Mouse (Mus musculus): ENCODE data around the gene 1700029J07Rik.

Gene 1700029J07Rik

DNA sequence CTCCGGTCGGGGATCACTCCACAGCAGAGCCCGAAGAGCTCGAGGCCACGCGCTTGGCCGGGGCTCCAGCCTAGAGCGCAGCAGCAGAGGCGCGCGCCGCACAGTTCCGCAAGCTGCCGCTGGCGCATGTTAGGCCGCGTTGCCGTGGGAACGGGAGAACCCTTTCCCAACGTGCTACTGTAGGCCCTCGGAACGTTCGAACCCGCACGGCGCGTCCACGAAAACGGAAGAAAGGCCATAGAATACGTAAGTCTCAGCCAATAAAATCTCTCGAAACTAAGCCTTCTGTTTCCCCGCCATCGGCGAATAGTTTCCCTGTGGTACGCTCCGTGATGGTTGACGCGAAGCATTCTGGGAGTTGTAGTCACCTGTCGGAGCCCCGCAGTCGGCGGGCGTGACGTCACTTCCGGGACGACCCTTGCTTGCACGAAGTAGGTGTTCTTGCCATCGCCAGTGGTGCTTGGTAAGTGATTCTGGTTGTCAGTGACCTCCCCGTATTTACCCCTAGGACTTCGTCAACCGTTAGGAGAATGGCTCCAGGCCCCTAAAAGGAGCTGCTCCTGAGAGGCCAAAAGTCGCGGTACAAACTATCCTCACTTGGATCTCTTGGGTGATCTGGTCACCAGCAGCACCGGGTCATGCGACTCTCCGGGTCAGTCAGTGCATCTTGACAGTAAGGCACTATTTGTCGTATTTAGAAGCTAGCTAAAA is at the start of gene 1700029J07Rik, which contains the start of gene Ufsp2:
Gene 1700029J07Rik (minus strand): TSS at position 127 of the 711 bp plus-strand sequence.
Gene Ufsp2 (plus strand): TSS at position 403 of the 711 bp plus-strand sequence.
- peak; percentile 98 to 100 for DNase-seq

GRCm38 (mm10) chr8:46024392-46024791 is 49.3 kb upstream of the 1700029J07Rik start:
- DNase-seq, result no peak

- DNase-seq, result no peak
These were observed 47.7 kb upstream of the 1700029J07Rik start for GRCm38 (mm10) chr8:46022758-46023157.

DNA sequence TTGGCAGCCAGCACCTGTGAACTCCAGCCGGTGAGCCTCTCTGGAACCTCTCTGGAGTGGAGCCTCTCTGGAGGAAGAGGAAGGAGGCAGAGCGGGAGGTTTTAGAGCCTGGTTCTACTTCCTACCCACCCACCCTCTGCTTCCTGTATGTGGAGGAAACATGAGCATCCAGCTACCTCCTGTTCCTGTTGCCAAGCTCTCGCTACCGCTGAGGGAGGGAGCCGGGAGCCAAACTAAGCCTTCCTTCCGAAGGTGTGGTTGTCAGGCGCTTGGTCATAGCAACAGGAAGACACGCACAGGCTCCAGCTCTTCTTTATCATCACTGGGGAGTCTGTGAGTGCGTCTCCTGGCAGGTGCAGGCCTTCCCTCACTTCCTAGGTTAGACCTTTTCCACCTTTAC is 47.2 kb upstream of the 1700029J07Rik start:
- DNase-seq, result peak in 1 of 2 experiments; percentile 42

- DNase-seq, result peak; percentile 27 to 60
These were observed 36.0 kb upstream of the 1700029J07Rik start for GRCm38 (mm10) chr8:46010746-46011680.

DNA sequence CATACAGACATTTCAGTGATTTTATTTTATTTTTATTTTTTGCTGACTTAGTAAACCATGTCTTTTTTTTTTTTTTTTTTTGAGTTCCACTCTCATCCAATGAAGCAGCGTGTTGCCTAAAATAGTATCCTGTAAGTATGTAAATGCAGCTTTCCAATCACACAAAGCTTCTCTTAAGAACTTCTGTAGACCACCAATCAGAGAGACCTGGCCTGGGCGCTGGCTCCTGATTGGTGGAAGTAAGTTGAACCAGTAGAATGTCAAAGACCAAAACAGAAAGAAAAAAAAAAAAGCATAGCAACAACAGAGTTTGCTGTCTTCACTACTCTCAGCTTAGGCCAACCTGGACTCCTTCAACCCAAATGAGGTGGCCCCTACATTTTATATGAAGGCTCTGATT is 35.3 kb upstream of the 1700029J07Rik start:
- no peak for DNase-seq

DNA sequence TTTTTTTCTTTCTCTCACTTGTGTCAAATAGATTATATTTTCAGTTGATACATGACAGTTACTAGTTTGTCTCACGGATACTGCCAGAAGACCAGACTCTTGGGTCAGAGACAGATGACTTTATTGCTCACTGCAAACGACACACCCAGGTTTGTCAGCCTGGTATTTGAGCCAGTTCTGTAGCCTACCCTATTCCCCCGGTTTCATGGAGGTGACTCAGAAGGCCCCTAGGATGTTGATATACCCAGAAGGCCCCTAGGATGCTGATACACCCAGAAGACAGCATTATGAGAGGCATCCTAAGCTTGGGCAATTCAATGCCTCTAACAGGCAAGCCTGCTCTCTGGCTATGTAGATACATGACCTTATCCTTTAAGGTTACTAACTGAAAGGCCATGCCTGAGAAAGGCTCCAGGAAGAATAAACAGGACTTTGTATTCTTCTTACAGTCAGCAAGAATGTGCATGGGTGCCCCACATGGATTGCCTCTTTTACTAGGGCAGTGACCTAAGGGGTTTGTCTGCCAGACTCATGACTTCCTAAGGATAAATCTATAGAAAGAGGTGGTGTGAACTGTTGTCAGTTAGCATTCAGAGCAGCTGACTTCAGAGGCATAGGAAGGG is 32.1 kb upstream of the 1700029J07Rik start:
- no peak for DNase-seq

DNA sequence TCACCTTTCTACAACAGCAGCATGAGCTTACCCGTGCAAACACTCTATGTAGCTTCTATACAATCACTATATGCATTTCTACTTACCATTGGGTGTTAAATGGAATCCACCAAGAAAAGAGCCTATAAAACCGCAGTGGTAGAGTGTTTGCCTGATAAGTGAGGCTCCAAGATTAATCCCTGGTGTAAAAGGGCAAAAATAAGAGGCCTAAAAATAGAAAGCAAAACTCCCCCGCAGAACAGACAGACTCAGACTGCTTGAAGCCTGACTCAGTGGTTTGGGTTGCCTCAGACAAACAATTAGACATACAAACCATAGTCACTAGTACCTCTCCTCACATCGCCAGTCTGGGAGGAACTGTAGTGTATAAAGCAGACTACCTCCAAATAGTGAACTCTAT is 30.5 kb upstream of the 1700029J07Rik start, which contains the start of gene Ankrd37:
Gene Ankrd37 (minus strand): TSS at position 112 of the 400 bp plus-strand sequence.
- DNase-seq, result no peak

GRCm38 (mm10) chr8:45999784-46000705 is 25.0 kb upstream of the 1700029J07Rik start:
- DNase-seq, result peak; percentile 99

DNA sequence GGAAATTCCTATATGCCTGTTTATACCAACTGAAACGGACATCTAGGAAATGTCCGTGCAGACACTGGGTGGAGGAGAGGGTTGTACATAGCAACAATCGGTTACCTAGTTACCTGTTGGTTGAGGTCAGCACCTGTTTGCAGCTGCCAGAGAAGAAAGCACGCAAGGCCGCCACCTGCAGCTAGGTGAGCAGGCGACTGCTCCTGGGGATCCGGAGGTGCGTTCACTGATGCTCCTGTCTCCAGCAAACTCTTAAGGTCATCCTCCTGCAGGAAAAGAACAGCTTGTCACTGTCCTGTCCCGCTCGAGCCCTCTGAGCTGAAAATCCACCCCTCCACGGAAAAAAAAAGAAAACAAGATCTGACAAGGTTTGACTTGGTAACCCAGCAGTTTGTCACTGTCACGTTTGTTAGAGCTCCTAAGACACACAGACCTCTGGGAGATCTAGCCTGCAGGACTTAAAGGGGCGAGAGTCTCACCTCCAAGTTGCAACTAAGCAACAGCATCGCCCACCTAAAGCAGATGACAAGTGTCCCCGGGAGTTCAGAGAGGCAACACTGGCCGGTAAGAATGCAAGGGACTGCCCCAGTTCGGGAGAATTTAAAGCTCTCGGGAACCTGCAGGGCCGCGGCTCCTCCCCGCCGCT is 24.2 kb upstream of the 1700029J07Rik start, which contains the start of gene Lrp2bp:
Gene Lrp2bp (plus strand): TSS at position 166 of the 646 bp plus-strand sequence.
- peak; percentile 51 to 69 for DNase-seq

- DNase-seq, result no peak
These were observed 23.2 kb upstream of the 1700029J07Rik start for GRCm38 (mm10) chr8:45998228-45998627.

DNA sequence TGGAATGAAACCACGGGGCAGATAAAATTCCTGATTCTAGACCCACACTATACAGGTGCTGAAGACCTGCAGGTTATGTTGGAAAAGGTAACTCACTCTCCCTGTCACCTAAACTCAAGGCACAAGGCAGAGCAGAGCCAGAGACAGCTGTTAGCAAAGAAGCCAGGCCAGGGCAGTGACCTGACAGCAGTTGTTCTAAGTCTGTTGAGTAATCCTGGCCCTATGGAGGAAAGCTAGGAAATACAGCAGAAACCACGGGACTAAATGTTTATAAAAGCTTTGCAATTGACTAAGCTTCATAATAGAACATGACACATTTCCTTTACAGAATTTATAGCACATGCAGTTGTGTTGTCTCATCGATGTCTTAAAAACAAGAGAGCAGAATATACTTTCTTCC is 20.5 kb upstream of the 1700029J07Rik start:
- no peak for DNase-seq

- no peak for DNase-seq
These were observed 19.1 kb upstream of the 1700029J07Rik start for GRCm38 (mm10) chr8:45994111-45994510.

DNA sequence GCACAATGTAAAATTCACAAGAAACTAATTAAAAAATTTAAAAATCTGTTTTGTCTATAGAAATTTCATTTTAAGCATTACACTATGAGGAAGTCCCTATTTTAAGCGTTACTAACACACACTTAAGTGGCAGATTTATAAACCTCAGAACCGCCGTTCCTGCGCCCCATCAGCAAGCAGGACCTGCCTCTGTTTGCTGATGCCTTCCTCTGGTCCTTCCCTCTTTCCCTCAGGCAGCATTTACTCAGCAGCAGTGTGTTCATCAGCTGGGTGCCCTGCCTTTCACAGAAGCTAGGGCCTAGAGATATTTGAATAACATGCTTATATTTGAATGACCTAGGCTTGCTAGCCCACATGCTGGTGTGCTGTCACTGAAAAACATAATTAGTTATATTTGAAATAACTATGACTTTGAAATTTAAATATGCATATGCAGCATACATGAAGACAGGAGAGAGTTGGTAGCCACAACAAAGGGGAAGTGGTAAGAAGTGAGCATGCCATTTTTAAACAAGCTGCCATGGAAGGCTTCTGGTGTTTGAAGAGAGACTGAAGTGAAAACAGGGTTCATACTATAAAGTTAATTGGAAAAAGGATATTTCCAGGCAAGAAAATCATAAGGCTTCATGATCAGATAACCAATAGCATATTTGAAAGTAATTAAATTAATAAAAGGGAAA is 15.7 kb upstream of the 1700029J07Rik start:
- DNase-seq, result no peak

DNA sequence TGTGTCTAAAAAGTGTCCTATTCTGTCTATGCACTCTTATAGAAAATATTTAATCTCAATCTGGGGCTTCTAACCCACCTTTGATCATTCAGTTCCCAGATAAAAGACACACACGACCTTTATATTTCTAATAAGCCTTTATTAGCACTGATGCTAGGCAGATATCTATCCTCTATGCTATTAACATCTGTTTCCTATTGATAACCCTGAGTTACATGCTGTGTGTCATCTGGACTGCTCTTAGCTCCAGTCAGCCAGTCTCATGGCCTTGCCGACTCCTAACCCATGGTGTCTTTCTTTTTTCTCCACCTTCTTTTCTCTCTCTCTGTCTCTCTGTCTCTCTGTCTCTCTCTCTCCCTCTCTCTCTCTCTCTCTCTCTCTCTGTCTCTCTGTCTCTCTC is 13.1 kb upstream of the 1700029J07Rik start:
- no peak for DNase-seq

DNA sequence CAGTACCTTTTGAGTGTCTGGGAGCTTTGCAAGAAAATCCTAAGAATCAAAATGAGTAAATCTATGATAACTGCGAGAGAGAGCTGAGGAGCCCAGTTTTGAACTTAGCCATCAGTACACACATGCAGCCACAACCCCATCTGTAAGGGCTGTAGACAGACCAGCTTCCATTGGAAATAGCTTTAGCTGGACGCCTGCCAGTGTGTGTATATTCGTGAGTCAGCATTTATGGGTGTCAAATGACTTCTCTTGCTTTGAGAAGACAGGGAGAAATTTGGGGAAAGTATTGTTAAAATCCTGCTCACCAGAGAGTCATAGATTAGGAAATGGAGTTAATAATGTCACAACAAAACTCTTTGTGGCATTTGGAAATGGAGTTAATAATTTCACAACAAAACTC is 11.6 kb upstream of the 1700029J07Rik start:
- DNase-seq, result peak in 1 of 2 experiments; percentile 33

DNA sequence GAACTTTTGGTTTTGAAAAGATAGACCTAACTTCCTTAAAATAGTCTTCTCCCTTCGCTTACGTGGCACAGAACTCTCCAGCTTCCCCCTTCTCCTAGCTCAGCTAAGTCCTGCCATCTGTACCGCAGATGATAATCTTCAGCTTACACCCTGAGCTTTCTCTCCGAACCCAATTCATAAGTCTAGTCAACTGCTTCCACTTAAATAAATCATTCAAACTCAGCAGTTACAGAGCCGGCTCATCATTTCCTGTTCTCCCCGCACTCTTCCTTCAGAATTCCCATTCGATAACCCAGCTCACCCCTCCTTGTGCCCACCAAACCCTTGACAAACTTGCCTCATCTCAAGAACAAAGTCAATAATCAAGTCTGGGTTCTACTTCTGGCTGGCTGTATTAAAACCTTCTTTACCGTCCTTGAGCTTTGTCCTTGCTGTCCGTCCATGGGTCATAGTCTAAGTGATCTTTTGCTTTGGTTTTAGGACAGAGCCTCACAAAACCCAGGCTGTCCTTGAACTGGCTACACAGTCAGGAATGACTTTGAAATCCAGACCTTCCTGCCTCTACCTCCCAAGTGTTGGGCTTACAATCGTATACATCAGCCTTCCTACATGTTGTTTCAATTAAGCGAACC is 901 bp upstream of the 1700029J07Rik start:
- no peak for DNase-seq

DNA sequence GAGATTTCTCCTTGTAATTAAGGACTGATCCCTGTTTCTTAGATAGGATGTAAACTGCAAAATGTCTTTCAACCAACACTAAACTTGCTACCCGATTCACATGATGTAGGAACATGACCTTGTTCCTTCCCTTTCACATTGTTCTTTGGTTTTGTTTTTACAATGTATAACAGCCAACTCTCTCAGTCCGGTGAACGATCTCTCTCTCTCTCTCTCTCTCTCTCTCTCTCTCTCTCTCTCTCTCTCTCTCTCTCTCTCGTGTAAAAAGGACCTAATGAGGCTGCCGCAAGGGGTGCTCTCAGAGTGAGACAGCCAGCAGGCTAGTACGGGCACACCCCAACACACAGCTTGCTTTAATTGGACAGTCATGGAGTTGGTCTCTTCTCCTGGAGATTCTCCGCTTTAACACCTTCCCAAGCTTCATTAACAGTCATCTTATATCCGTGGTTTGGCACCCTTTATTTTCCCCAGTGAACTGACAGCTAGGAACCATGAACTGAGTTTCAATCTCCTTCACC is 1.0 kb downstream of the 1700029J07Rik start:
- DNase-seq, result no peak

DNA sequence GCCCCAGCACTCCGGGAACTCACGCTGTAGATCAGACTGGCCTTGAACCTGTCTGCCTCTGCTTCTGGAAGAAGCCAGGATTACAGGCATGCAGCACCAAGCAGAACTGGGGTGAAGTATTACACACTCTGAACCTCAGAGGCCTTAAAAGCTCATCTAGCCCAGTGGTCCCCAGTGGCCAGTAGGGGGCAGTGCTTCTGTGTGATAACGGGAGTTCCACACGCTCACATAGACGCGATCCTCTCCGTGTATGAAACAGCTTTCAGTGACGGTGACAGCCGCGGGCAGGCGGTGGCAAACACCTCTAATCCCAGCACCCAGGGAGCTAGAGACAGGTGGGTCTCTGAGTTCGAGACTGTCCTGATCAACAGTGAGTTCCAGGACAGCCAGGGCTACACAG is 4.2 kb downstream of the 1700029J07Rik start:
- DNase-seq, result peak in 1 of 2 experiments; percentile 7

DNA sequence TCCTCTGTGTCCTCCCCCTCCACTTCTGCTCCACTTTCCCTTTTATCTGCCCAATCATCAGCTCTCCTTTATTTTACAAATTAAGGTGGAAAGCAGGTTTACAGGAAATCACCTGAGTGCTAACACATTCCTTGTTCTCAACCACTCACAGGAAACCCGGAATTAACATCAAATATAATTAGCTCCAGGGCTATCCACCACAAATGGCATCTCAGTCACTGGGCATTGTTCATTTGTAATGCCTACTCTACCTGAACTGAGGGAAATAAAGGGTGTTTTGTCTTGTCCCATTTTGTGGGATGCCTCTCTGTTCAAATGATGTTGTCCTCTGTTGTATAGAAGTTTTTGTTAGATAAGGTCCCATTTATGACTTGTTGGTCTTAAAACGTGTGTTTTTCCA is 24.4 kb downstream of the 1700029J07Rik start:
- DNase-seq, result no peak

All from kidney, postnatal 25 days (tissue).